Mouse (Mus musculus) thymus, adult 2 months (tissue): ENCODE results near the gene Sbk2.

Experiments
- CTCF ChIP-seq: fragments of 200-500 bp; IDR thresholded peaks from 2 replicates; pipeline ENCODE4 v1.5.1; 2012; ENCODE audit warnings: mild to moderate bottlenecking, control low read depth, low read length, moderate library complexity, borderline replicate concordance; ENCODE audit not compliant: control insufficient read depth, poor library complexity, insufficient read depth; ENCODE audit errors: extremely low read depth
- POLR2A ChIP-seq: fragments of 200-500 bp; IDR thresholded peaks from 2 replicates; pipeline ENCODE4 v1.6.1; 2012; ENCODE audit warnings: mild to moderate bottlenecking, low read length, control low read depth, moderate library complexity; ENCODE audit not compliant: control insufficient read depth, poor library complexity, insufficient read depth; ENCODE audit errors: extremely low read depth

- TF ChIP-seq POLR2A, result no peak
- no peak for TF ChIP-seq CTCF
Measured at GRCm38 (mm10) chr7:4898851-4899648, 65.2 kb downstream of the Sbk2 start.
